Mouse (Mus musculus): ENCODE data around the gene Clta. TPM values are rescaled to one million over a fixed set of nuclear protein-coding genes. Genes with fewer than 3 reads are reported as not detected.

Gene Clta
- polyA plus RNA-seq, 1 experiment from 2014 or later = 238 TPM

DNA sequence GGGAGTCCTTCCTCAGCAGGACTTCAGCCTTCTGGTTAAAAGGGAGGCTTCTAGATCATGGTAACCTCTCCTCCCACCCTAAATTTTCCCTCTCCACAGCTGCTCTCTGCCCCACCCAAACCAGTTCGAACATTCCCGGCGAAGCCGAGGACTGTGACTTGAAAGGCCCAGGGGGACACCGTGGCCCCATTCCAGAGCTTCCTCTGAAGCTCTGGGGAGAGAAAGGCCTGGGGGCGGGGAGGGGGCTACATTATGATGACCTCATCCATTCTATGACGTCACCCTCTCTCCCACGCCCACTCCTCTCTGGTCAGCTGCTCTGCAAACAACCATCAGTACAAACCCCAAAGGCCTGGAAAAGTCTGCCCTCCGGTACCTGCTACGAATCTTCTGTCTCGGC, 21.1 kb upstream of the Clta start, which contains the start of gene Ccin:
Ccin (plus strand) TSS at position 303 of the 400 bp plus-strand sequence.
- Histone ChIP-seq H3K27ac (no peak within 1 kb of the TSS), H3K9ac (peak within 1 kb of the TSS; percentile 53; the same call in 1 of the 2 replicates), H3K27me3 (peaks cover 28% of the 10 kb centered on the region), H3K4me2 (peak within 1 kb of the TSS; percentile 59), H3K4me3 (replicated peaks) (peak within 1 kb of the TSS; percentile 34), H3K9me3 (no peaks in the 10 kb centered on the region), H3K4me1 (peaks cover 15% of the 10 kb centered on the region), H3K36me3 (replicated peaks) (no peaks in the 10 kb centered on the region)
- WGBS = 88% methylated on average over 11 of the region's 11 CpGs
- ATAC-seq (ENCODE audit: low FRiP score) = no peak

DNA sequence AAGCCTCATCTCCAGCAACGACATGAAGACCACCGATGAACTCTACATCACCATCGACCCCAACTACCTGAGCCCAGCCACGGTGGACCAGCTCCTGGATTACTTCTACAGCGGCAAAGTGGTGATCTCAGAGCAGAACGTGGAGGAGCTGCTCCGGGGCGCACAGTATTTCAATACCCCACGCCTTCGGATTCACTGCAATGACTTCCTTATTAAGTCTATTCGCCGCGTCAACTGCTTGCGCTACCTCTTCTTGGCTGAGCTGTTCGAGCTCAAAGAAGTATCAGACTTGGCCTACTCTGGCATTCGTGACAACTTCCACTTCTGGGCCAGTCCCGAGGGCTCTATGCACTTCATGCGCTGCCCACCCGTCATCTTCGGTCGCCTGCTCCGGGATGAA, 20.5 kb upstream of the Clta start:
- 94% methylated on average over 22 of the region's 22 CpGs for WGBS
- no peak for ATAC-seq (ENCODE audit: low FRiP score)
- peaks cover 28% of the 10 kb centered on the region for H3K27me3 ChIP-seq

DNA sequence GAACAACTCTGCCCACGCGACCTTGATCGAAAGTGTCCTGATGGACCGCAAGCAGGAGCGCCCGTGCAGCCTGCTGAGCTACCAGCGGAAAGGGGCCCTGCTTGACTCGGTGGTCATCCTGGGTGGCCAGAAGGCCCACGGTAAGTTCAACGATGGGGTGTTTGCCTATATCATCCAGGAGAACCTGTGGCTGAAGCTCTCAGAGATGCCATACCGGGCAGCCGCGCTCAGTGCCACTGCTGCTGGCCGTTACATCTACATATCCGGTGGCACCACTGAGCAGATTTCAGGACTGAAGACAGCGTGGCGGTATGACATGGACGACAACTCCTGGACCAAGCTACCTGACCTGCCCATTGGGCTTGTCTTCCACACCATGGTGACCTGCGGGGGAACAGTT, 19.9 kb upstream of the Clta start:
- Histone ChIP-seq H3K4me1 (peaks cover 4% of the 10 kb centered on the region), H3K4me3 (replicated peaks) (no peak overlapping the region), H3K27me3 (peaks cover 28% of the 10 kb centered on the region), H3K36me3 (replicated peaks) (no peaks in the 10 kb centered on the region), H3K9ac (no peak overlapping the region), H3K4me2 (no peak overlapping the region), H3K27ac (no peak overlapping the region), H3K9me3 (no peaks in the 10 kb centered on the region)
- no peak for ATAC-seq (ENCODE audit: low FRiP score)
- 94% methylated on average over 19 of the region's 19 CpGs for WGBS

More for the DNA sequence above, 20.5 kb upstream of the Clta start:
- Histone ChIP-seq H3K9me3 (no peaks in the 10 kb centered on the region), H3K4me1 (peaks cover 10% of the 10 kb centered on the region), H3K4me3 (replicated peaks) (no peak overlapping the region), H3K36me3 (replicated peaks) (no peaks in the 10 kb centered on the region), H3K27ac (no peak overlapping the region), H3K4me2 (no peak overlapping the region), H3K9ac (no peak overlapping the region)

GRCm38 (mm10) chr4:43988976-43989375, 15.3 kb upstream of the Clta start:
- no peaks in the 10 kb centered on the region for H3K9me3 ChIP-seq
- H3K27me3 ChIP-seq = 0 out of 2 replicates have a peak, but pooled peaks cover 5% of the 10 kb centered on the region
- H3K4me1 ChIP-seq = no peaks in the 10 kb centered on the region; the same call in 1 of the 2 replicates
- H3K9ac ChIP-seq = no peak overlapping the region
- no peak overlapping the region for H3K4me3 ChIP-seq (replicated peaks)
- no peak overlapping the region for H3K4me2 ChIP-seq
- H3K36me3 ChIP-seq (replicated peaks) = no peaks in the 10 kb centered on the region
- 88% methylated on average over 3 of the region's 3 CpGs for WGBS
- no peak for ATAC-seq (ENCODE audit: low FRiP score)
- H3K27ac ChIP-seq = no peak overlapping the region

GRCm38 (mm10) chr4:43993072-43993471, 11.2 kb upstream of the Clta start:
- Histone ChIP-seq H3K9ac (no peak overlapping the region), H3K4me3 (replicated peaks) (no peak overlapping the region), H3K4me1 (no peaks in the 10 kb centered on the region; the same call in 1 of the 2 replicates), H3K4me2 (no peak overlapping the region), H3K36me3 (replicated peaks) (no peaks in the 10 kb centered on the region), H3K27me3 (no peaks in the 10 kb centered on the region), H3K9me3 (no peaks in the 10 kb centered on the region), H3K27ac (no peak overlapping the region)
- 93% methylated on average over 11 of the region's 11 CpGs for WGBS
- no peak for ATAC-seq (ENCODE audit: low FRiP score)

GRCm38 (mm10) chr4:43994342-43994741, 9.9 kb upstream of the Clta start:
- H3K4me2 ChIP-seq = no peak overlapping the region
- H3K9me3 ChIP-seq = no peaks in the 10 kb centered on the region
- WGBS = 85% methylated on average over 2 of the region's 2 CpGs
- no peak overlapping the region for H3K27ac ChIP-seq
- no peaks in the 10 kb centered on the region for H3K36me3 ChIP-seq (replicated peaks)
- H3K4me3 ChIP-seq (replicated peaks) = no peak overlapping the region
- no peaks in the 10 kb centered on the region for H3K4me1 ChIP-seq
- H3K27me3 ChIP-seq = no peaks in the 10 kb centered on the region
- ATAC-seq (ENCODE audit: low FRiP score) = no peak
- no peak overlapping the region for H3K9ac ChIP-seq

DNA sequence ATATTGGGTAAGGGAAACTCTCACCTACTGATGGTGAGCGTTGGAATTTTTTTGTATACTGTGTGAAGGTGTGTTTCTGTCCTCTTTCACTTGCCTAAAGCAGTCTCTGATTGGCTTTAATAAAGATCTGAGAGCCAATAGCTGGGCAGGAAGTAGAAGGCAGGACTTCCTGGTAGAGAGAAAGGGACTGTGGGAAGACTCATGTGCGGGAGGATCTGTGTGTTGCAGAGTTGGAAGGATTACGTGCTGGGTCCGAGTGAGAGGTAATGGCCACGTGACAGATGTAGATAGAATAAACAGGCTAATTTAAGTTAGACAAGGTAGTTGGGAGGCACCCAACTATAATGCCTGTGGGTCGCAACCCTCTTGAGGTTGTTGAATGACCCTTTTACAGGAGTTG, 630 bp upstream of the Clta start:
- H3K27me3 ChIP-seq = no peaks in the 10 kb centered on the region
- H3K9me3 ChIP-seq = no peaks in the 10 kb centered on the region
- no peaks in the 10 kb centered on the region for H3K36me3 ChIP-seq (replicated peaks)
- no peak overlapping the region for H3K27ac ChIP-seq
- H3K4me1 ChIP-seq = no peaks in the 10 kb centered on the region
- H3K4me2 ChIP-seq = no peak overlapping the region
- no peak overlapping the region for H3K4me3 ChIP-seq (replicated peaks)
- H3K9ac ChIP-seq = no peak overlapping the region
- 83% methylated on average over 6 of the region's 6 CpGs for WGBS
- ATAC-seq (ENCODE audit: low FRiP score) = no peak

- WGBS = 66% methylated on average over 3 of the region's 3 CpGs
- Histone ChIP-seq H3K36me3 (replicated peaks) (no peaks in the 10 kb centered on the region), H3K4me2 (no peak overlapping the region), H3K4me1 (no peaks in the 10 kb centered on the region), H3K9ac (no peak overlapping the region), H3K27ac (no peak overlapping the region), H3K27me3 (no peaks in the 10 kb centered on the region), H3K4me3 (replicated peaks) (no peak overlapping the region), H3K9me3 (no peaks in the 10 kb centered on the region)
- ATAC-seq (ENCODE audit: low FRiP score) = no peak
Observed at GRCm38 (mm10) chr4:44004623-44005409, 564 bp downstream of the Clta start.

DNA sequence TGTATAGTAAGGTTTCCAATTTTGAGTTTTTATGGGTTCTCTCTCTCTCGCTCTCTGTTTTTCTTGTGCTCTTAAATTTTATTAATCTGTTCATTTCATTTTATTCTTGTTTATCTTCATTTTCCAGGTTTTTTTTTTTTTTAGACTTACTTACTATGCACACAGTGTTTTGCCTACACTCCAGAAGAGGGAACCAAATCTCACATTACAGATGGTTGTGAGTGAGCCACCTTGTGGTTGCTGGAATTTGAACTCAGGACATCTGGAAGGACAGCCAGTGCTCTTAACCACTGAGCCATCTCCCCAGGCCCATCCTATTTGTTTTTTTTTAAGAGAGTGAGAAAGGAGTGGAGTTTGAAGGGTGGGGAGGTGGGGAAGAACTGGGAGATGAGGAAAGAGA, 5.9 kb downstream of the Clta start:
- Histone ChIP-seq H3K4me1 (peaks cover 20% of the 10 kb centered on the region), H3K4me2 (no peak overlapping the region), H3K9me3 (no peaks in the 10 kb centered on the region), H3K36me3 (replicated peaks) (no peaks in the 10 kb centered on the region), H3K27ac (no peak overlapping the region), H3K4me3 (replicated peaks) (no peak overlapping the region), H3K27me3 (no peaks in the 10 kb centered on the region), H3K9ac (no peak overlapping the region)
- ATAC-seq (ENCODE audit: low FRiP score) = no peak
- WGBS = 96% methylated on average over 1 of the region's 1 CpGs

DNA sequence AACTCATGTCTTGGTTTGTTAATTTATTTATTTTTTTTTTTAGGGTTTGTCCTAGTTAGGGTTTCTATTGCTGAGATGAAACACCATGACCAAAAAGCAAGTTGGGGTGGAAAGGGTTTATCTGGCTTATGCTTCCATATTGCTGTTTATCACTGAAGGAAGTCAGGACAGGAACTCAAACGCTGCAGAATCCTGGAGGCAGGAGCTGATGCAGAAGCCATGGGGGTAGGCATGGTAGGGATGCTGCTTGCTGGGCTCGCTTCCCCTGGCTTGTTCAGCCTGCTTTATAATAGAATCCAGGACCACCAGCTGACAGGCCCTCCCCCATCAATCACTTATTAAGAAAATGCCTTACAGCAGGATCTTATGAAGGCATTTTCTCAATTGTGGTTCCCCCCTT, 6.6 kb downstream of the Clta start:
- Histone ChIP-seq H3K9ac (no peak overlapping the region), H3K4me3 (replicated peaks) (no peak overlapping the region), H3K27me3 (no peaks in the 10 kb centered on the region), H3K9me3 (no peaks in the 10 kb centered on the region), H3K4me2 (no peak overlapping the region), H3K4me1 (peaks cover 20% of the 10 kb centered on the region), H3K27ac (no peak overlapping the region), H3K36me3 (replicated peaks) (0 out of 2 replicates have a peak, but pooled peaks cover 2% of the 10 kb centered on the region)
- no peak for ATAC-seq (ENCODE audit: low FRiP score)
- 43% methylated on average over 2 of the region's 2 CpGs for WGBS

DNA sequence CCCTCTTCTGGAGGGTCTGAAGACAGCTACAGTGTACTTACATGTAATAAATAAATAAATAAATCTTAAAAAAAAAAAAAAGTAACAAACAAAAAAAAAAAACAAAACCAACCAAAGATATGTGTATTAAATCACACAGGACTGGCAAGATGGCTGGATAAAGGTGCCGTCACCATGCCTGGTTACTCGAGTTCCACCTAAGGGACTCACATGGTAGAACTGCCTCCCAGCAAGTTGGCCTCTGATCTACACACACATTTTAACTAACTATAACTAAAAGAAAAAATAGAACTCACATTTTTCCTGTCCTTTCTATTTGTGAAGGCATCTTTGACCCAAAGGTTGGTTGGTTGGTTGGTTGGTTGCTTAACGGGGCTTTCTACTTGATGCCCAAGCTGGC, 7.5 kb downstream of the Clta start:
- 0 out of 2 replicates have a peak, but pooled peaks cover 4% of the 10 kb centered on the region for H3K36me3 ChIP-seq (replicated peaks)
- no peak for ATAC-seq (ENCODE audit: low FRiP score)

DNA sequence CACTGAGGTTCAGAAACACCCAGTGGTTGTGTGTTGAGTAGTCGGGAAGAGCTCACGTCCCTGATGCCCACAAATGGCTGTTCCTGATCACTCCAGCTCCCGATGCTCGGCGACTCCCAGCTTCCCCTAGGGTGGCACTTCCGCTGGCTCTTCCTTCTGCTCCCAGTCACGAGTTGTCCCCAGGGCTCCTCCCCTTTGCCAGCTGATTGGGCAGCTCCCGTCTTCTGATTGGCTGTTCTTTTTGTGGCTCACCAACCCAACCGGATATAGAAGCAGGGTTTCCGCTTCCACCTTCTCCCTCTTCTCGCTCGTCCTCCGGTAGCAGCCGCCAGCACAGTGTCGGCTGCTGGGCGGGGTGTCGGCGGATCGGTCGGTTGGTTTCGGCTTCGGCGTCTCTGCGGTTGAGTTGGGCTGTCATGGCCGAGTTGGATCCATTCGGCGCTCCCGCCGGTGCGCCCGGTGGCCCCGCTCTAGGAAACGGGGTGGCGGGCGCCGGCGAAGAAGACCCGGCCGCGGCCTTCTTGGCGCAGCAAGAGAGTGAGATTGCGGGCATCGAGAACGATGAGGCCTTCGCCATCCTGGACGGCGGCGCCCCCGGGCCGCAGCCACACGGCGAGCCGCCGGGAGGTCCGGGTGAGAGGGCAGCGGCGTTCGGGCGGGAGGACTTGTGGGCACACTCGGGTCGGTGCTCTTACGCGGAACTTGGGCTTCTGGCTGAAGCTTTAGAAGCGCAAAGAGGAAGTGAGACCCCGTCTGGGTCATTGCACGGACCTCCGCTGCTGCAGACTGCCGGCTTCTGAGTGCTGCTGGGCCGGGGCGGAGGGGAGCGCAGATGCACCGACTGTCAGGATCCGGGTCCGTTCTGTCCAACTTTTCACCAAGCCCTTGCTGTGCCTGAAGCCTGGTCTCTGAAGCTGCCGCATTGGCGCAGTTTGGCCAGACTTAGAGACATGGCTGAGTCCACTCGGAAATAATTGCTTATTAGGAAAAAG, 8.4 kb downstream of the Clta start:
- 0 out of 2 replicates have a peak, but pooled peaks cover 6% of the 10 kb centered on the region for H3K36me3 ChIP-seq (replicated peaks)
- WGBS = under 1% methylated on average over 77 of the region's 77 CpGs
- ATAC-seq (ENCODE audit: low FRiP score) = peak; percentile 99
- peaks cover 20% of the 10 kb centered on the region for H3K4me1 ChIP-seq
- peak overlapping the region; percentile 97 for H3K4me3 ChIP-seq (replicated peaks)
- peak overlapping the region; percentile 70 for H3K27ac ChIP-seq
- H3K9ac ChIP-seq = peak overlapping the region; percentile 91
- H3K4me2 ChIP-seq = peak overlapping the region; percentile 99
- no peaks in the 10 kb centered on the region for H3K9me3 ChIP-seq
- no peaks in the 10 kb centered on the region for H3K27me3 ChIP-seq

More for the DNA sequence above, 7.5 kb downstream of the Clta start:
- Histone ChIP-seq H3K27ac (0 out of 2 replicates have a peak overlapping the region, but pooled peaks have one; percentile 70), H3K4me3 (replicated peaks) (peak overlapping the region; percentile 97), H3K9me3 (no peaks in the 10 kb centered on the region), H3K4me2 (peak overlapping the region; percentile 99), H3K9ac (peak overlapping the region; percentile 91), H3K4me1 (peaks cover 20% of the 10 kb centered on the region), H3K27me3 (no peaks in the 10 kb centered on the region)
- 84% methylated on average over 3 of the region's 3 CpGs for WGBS
